Mouse (Mus musculus) MEL (cell line): ENCODE measurements around the gene Hist1h1c.

Source experiments
- E2F4 ChIP-seq: IDR thresholded peaks from 2 replicates; pipeline ENCODE4 v1.6.1; 2011; ENCODE audit warnings: low read depth, low read length, improper control_type of control experiment, borderline replicate concordance
- HCFC1 ChIP-seq: IDR thresholded peaks from 2 replicates; pipeline ENCODE4 v1.6.1; 2012; ENCODE audit warnings: low read depth, mild to moderate bottlenecking, inconsistent platforms, low read length, improper control_type of control experiment, moderate library complexity
- POLR2A ChIP-seq, 2 experiments: IDR thresholded peaks; 2 replicates each; pipeline ENCODE4 v1.6.1; 2011 to 2012; ENCODE audit warnings: low read length in 2 of 2, mild to moderate bottlenecking in 2 of 2, control low read depth in 1 of 2, improper control_type of control experiment in 1 of 2, low read depth in 1 of 2, moderate library complexity in 1 of 2; ENCODE audit not compliant: control insufficient read depth in 1 of 2, insufficient read depth in 1 of 2, poor library complexity in 1 of 2

- TF ChIP-seq E2F4 (no peak), POLR2A (IDR thresholded peaks at IDR 0.05; ENCODE audit: control insufficient read depth in 1 of 2, insufficient read depth in 1 of 2, low read depth in 1 of 2, low read length in 2 of 2, poor library complexity in 1 of 2) (no peak), HCFC1 (no peak)
These were observed 19.3 kb downstream of the Hist1h1c start for GRCm38 (mm10) chr13:23757921-23758320.
